Mouse (Mus musculus) thymus, postnatal 10 days (tissue): ENCODE results near the gene Snx21.

ENCODE experiments used
- DNase-seq, 2 experiments: peaks; one replicate each; pipeline ENCODE4 v3.0.0; 2021; ENCODE audit warnings: low spot score in 2 of 2

Snx21 gene

GRCm38 (mm10) chr2:164770279-164770678, 15.3 kb upstream of the Snx21 start:
- DNase-seq = no peak

DNA sequence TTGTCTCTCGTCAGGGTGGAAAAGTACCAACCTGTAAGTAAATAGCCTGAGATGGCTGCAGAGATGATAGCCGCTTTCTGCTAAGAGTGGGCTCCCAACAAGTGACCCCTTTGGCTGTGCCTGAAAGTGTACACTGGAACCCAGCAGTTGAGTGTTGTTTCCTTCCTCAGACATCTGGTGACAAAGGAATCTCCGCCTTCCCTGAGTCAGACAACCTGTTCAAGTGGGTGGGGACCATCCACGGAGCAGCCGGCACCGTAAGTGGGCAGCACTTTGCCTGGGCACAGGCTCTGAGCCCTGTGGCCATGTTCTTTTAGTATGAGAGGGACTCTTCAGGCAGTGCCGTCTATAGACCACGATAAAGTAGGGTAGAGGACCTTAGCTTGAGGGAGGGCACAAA, 14.5 kb upstream of the Snx21 start:
- no peak for DNase-seq

DNA sequence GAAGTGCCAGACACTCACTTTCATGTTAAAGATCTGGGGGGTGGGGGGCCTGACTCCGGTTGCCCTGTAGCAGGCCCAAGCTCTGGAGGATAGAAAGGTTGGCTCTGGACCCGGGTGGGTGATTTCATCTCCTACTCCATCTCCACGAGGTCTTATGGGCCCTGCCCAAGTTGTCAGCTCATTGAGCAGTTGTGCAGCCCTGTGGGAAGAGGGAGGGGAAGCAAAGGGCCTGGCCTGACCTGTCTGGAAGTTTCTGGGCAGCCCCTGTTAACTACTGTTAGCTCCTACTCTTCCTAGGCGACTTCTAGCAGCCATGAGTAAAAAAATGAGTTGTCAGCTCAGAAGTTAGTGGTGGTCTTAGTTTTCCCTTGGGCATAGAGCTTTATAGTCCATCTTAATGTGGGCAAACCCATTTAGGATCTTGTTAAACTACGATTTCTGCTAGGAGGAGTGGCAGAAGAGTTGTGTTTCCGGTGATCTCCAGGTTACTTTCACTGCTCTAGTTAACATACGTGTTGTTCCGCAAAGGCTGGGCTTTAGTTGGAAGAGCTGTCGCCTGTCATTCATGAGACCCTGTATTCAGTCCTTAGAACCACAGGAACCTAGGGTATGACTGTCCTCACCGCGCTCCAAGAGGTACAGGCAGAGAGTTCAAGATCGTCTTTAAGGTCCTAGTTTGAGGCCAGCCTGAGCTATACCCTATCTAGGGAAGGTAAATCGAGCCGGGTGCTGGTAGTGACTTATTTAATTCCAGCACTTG, 12.2 kb upstream of the Snx21 start:
- DNase-seq = no peak

- no peak for DNase-seq
These were observed 11.6 kb upstream of the Snx21 start for GRCm38 (mm10) chr2:164773989-164774364.

DNA sequence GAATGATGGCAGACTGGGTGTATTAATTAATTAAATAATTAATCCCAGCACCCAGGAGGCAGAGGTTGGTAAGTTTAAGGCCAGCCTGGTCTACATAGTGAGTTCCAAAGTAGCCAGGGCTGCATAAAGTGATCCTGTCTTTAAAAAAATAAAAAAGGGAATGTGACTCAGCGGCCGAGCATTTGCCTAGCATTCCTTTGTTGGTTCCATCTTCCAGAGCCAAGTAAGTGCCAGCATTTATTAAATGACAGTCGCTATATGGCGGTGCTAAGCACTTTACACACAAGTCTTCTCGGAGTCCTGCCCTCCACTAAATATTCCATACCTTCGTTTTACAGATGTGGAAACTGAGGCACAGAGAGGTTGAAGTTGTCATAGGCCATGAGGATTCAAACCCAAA, 9.5 kb upstream of the Snx21 start:
- no peak for DNase-seq

- no peak for DNase-seq
These were observed 8.8 kb upstream of the Snx21 start for GRCm38 (mm10) chr2:164776801-164777200.

DNA sequence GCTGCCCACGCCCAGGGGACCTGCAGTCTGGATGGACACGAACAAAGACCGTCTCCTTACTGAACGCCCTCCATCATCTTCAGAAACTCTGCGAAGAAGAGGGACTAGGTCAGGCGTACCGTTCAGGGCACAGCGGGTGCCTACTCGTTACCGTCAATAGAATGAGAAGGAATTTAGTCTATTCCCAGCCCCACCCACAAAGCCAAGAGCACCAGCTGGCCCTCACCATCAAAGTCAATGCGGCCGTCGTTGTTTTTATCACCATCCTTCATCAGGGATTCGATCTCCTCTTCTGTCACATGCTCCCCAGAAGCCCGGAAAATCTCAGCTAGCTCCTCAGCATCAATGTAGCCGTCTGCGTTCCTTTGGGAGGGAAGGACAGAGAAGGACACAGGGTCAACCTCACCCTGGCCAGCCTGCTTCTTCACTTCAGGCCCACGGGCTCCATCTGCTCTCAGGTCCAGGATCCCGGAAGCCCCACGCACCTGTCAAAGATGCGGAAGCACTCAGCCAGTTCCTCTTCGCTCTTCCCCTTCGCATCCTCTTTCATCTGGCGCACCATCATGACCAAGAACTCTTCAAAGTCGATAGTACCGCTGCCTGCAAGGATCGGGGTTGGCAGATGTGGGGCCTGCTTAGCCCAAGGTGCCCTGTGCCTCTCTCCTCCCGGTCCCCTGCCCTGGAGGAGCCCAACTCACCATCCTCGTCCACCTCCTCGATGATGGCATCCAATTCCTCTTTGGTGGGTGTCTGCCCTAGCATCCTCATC, 8.2 kb upstream of the Snx21 start:
- DNase-seq = no peak

GRCm38 (mm10) chr2:164778015-164778287, 7.7 kb upstream of the Snx21 start:
- no peak for DNase-seq

DNA sequence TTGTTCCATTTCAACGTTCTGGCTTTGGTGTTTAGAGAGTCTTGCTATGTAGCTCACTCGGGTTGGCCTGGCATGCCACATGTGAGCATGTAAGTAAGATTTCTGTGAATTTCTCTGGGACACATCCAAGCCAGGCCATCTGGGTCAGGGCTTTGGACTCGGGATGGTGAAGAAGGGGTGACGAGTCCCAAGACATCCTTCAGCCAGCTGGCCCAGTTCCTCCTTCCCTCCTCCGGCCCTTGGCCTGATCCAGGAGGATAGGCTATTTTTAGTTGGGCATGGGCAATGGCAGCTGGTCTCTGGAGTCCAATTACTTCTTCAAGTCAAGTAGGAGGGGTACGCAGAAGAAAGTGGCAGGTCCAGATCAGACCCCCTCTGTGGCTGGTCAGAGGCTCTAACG, 6.8 kb upstream of the Snx21 start:
- no peak for DNase-seq

- DNase-seq = no peak
These were observed 6.0 kb upstream of the Snx21 start, which contains the start of gene Tnnc2 for GRCm38 (mm10) chr2:164779481-164780086. TSS of gene Tnnc2 (minus strand) at chr2:164779967.

GRCm38 (mm10) chr2:164781876-164782275, 3.7 kb upstream of the Snx21 start:
- no peak for DNase-seq

DNA sequence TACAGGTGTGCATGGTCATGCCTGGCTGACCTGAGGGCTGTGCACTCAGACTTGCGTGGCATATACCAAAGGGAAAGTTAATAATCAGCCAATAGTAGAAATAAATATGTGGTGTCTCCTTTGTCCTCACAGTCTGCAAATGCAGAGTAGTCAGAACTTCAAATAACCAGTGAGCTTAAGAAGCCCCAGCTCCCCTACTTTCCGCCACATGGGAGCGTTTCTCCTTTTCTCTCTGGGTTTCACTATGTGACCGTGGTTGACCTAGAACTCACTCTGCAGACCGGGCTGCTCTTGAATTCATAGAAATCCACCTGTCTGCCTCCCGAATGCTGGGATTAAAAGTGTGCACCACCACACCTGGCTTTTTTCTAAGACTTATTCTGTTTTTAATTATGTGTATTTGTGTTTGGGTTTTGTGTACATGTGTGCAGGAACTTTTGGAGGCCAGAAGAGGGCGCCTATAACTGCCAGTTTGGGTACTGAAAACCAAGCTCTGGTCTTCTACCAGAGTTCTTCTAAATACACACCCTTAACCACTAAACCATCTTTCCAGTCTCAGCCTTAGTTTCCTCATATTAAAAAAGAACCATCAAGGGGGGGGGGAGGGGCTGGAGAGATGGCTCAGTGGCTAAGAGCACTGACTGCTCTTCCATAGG, 1.6 kb upstream of the Snx21 start:
- DNase-seq = no peak

DNA sequence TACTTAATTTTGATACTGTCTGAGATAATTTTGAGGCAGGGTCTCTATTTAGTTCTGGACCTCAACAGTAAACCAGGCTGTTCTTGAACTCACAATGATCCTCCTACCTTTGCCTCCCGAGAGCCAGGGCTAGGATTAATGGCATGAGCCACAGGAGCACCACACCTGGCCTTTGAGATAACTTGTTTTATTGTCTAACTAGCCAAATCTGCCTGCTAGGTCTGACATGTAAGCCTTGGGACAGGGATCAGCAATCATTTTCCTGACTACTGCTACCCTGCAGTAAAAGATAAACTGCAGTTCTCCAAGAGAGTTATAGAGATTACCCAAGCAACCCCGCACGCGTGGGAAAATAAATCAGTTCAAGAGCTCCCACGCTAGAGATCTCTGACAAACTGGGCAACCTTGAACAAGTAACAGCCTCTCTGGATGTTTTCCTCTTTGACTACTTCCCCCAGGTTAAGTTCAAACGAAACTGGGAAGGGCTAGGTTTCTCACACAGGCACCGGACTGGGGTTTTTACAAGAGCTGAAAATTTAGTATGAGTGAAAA, 678 bp upstream of the Snx21 start:
- no peak for DNase-seq

GRCm38 (mm10) chr2:164786388-164786885, 814 bp downstream of the Snx21 start:
- DNase-seq = no peak

GRCm38 (mm10) chr2:164787032-164787431, 1.4 kb downstream of the Snx21 start:
- no peak for DNase-seq

GRCm38 (mm10) chr2:164787779-164788178, 2.2 kb downstream of the Snx21 start:
- no peak for DNase-seq

DNA sequence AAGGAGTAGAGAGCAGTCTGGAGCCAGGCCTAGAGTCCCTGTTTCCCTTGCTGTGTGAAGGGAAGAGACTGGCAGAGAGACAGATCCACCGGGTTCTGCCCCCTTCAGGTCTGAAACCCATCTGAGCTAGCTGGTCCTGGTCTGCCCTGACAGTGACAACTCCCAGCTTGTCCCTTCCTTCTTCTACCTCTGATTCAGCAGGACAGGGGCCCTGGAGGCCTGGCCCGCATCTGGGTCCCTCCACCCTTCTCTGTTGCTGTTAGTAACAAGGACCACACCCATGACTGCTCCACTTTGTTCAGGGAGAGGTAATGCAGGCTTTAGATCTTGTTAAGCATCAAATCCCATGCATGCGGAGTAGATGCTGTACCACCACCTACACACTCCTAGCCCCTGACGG, 2.8 kb downstream of the Snx21 start:
- no peak for DNase-seq

DNA sequence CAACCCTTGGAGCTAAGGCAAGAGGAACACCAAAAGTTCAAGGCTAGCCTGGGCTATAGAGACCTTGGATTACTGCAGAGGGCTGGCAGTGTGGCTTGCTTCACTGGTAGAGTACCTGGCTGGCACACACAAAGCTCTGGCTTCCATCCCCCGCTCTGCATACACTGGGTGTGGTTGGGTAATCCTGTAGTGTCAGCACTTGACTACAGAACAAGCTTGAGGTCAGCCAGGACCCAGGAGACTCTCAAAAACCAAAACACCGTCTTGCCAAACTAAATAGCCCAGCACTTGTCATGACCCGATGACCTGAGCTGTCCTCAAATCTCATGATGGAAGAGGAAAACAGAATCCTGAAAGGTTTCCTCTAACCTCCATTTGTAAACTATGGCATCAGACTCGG, 4.8 kb downstream of the Snx21 start:
- DNase-seq = no peak

- no peak for DNase-seq
These were observed 6.2 kb downstream of the Snx21 start for GRCm38 (mm10) chr2:164791841-164792261.

- DNase-seq = no peak
These were observed 7.0 kb downstream of the Snx21 start for GRCm38 (mm10) chr2:164792400-164793190.

- DNase-seq = peak; percentile 43 to 71
These were observed 7.6 kb downstream of the Snx21 start for GRCm38 (mm10) chr2:164793236-164793635.
